ENCODE assay signal across 7 mouse cellular contexts in genomic region chr6:73249049-73249422, GRCm38 (mm10). TPM values are rescaled to one million over a fixed set of nuclear protein-coding genes. Genes with fewer than 3 reads are reported as not detected.
DNase-seq lines count a peak whose midpoint lies in the region; ATAC-seq and TF ChIP-seq lines count a peak whose summit lies in the region.

No protein-coding gene starts in this region.

- 11% methylated on average over 12 of the region's 12 CpGs for WGBS in embryonic facial prominence, embryonic 10.5 days
- 9% methylated on average over 12 of the region's 12 CpGs for WGBS in hindbrain, embryonic 13.5 days
- 9% methylated on average over 12 of the region's 12 CpGs for WGBS in neural tube, embryonic 14.5 days

- no peak for ATAC-seq in hindbrain, embryonic 13.5 days (ENCODE audit: low FRiP score)
- ATAC-seq in neural tube, embryonic 14.5 days (ENCODE audit: low read depth) = peak; percentile 13

- no peaks in the 10 kb centered on the region for H3K27me3 ChIP-seq in E14TG2a.4 (ENCODE audit: insufficient read depth, low read length)
- no peaks in the 10 kb centered on the region for H3K27me3 ChIP-seq in embryonic facial prominence, embryonic 10.5 days (replicated peaks; ENCODE audit: low read depth, poor library complexity, severe bottlenecking)
- no peaks in the 10 kb centered on the region for H3K27me3 ChIP-seq in hindbrain, embryonic 13.5 days
- no peaks in the 10 kb centered on the region for H3K27me3 ChIP-seq in neural tube, embryonic 14.5 days (ENCODE audit: control insufficient read depth, insufficient read depth, low read length)

- no peaks in the 10 kb centered on the region for H3K9me3 ChIP-seq in E14TG2a.4 (ENCODE audit: low read length)
- H3K9me3 ChIP-seq in embryonic facial prominence, embryonic 10.5 days = no peaks in the 10 kb centered on the region
- H3K9me3 ChIP-seq in hindbrain, embryonic 13.5 days = no peaks in the 10 kb centered on the region
- H3K9me3 ChIP-seq in neural tube, embryonic 14.5 days (ENCODE audit: control insufficient read depth, low read length) = no peaks in the 10 kb centered on the region

- peaks cover 7% of the 10 kb centered on the region; the same call in 1 of the 2 replicates for H3K36me3 ChIP-seq in E14TG2a.4 (ENCODE audit: insufficient read depth, low read length)
- no peaks in the 10 kb centered on the region; the same call in 1 of the 2 replicates for H3K36me3 ChIP-seq in embryonic facial prominence, embryonic 10.5 days (replicated peaks)
- no peaks in the 10 kb centered on the region for H3K36me3 ChIP-seq in hindbrain, embryonic 13.5 days
- H3K36me3 ChIP-seq in neural tube, embryonic 14.5 days (ENCODE audit: control insufficient read depth, insufficient read depth, low read length) = no peaks in the 10 kb centered on the region

- peak overlapping the region; percentile 97 for H3K9ac ChIP-seq in hindbrain, embryonic 13.5 days
- H3K9ac ChIP-seq in neural tube, embryonic 14.5 days (replicated peaks; ENCODE audit: low read depth, low read length) = peak overlapping the region; percentile 88

- peaks cover 19% of the 10 kb centered on the region for H3K4me1 ChIP-seq in E14TG2a.4 (replicated peaks; ENCODE audit: low read depth, low read length)
- peaks cover 14% of the 10 kb centered on the region for H3K4me1 ChIP-seq in embryonic facial prominence, embryonic 10.5 days
- peaks cover 13% of the 10 kb centered on the region for H3K4me1 ChIP-seq in hindbrain, embryonic 13.5 days (replicated peaks)
- peaks cover 12% of the 10 kb centered on the region for H3K4me1 ChIP-seq in neural tube, embryonic 14.5 days (ENCODE audit: control insufficient read depth, insufficient read depth, low read length)

- peak overlapping the region; percentile 82 for H3K4me2 ChIP-seq in hindbrain, embryonic 13.5 days
- H3K4me2 ChIP-seq in neural tube, embryonic 14.5 days (ENCODE audit: low read depth, low read length) = peak overlapping the region; percentile 82

- TF ChIP-seq CTCF in E14TG2a.4 (conservative IDR thresholded peaks at IDR 0.05; ENCODE audit: low read length) = no peak

- DNase-seq in Muller cell, postnatal 12 days (ENCODE audit: inconsistent ontology term) = peak; percentile 30
- DNase-seq in embryonic facial prominence, embryonic 10.5 days (ENCODE audit: low spot score) = no peak
- peak; percentile 23 for DNase-seq in liver
- no peak for DNase-seq in left cerebral cortex, postnatal 10 days (ENCODE audit: extremely low spot score in 1 of 2, low spot score in 2 of 2)

- H3K4me3 ChIP-seq in E14TG2a.4 (replicated peaks; ENCODE audit: low read length) = peak overlapping the region; percentile 99
- peak overlapping the region; percentile 95 for H3K4me3 ChIP-seq in embryonic facial prominence, embryonic 10.5 days
- peak overlapping the region; percentile 93 for H3K4me3 ChIP-seq in hindbrain, embryonic 13.5 days
- H3K4me3 ChIP-seq in neural tube, embryonic 14.5 days (ENCODE audit: low read depth, low read length) = peak overlapping the region; percentile 89

- intact Hi-C loops in left cerebral cortex, postnatal 10 days (cut with DNase I) = no loop called here

- H3K27ac ChIP-seq in embryonic facial prominence, embryonic 10.5 days (replicated peaks) = peak overlapping the region; percentile 91
- no peak overlapping the region for H3K27ac ChIP-seq in hindbrain, embryonic 13.5 days
- H3K27ac ChIP-seq in neural tube, embryonic 14.5 days (ENCODE audit: low read depth, low read length) = peak overlapping the region; percentile 79; the same call in 1 of the 2 replicates

RNA-seq across cellular contexts. Expression of gene Suclg1, which starts 0.9 kb away (rescaled TPM):
- 164 and 169 TPM in 2 replicates for polyA plus RNA-seq in embryonic facial prominence, embryonic 10.5 days (2016; fragmentation: Nextera tagmentation; extraction: Ambion mirVana)
- polyA plus RNA-seq in hindbrain, embryonic 13.5 days (2015; fragmentation: Nextera tagmentation; extraction: Ambion mirVana) = 135 and 142 TPM in 2 replicates
- 132 and 139 TPM in 2 replicates for polyA plus RNA-seq in neural tube, embryonic 14.5 days (2014; fragmentation: Nextera tagmentation; extraction: Ambion mirVana)
- total RNA-seq in left cerebral cortex, postnatal 10 days (2021) = 100 to 1,000 TPM in 1 of 2 experiments, 10 to 100 TPM in 1; 90.2 to 103 TPM

RNA-seq across cellular contexts. Expression of gene Dnah6, which starts 27.6 kb away (rescaled TPM):
- 0.01 and 0.04 TPM in 2 replicates for polyA plus RNA-seq in embryonic facial prominence, embryonic 10.5 days (2016; fragmentation: Nextera tagmentation; extraction: Ambion mirVana)
- polyA plus RNA-seq in hindbrain, embryonic 13.5 days (2015; fragmentation: Nextera tagmentation; extraction: Ambion mirVana) = 0.23 and 0.47 TPM in 2 replicates
- polyA plus RNA-seq in neural tube, embryonic 14.5 days (2014; fragmentation: Nextera tagmentation; extraction: Ambion mirVana) = 0.20 and 0.22 TPM in 2 replicates
- total RNA-seq in left cerebral cortex, postnatal 10 days (2021) = 1 to 10 TPM; 1.0 to 1.1 TPM

Comparison
In these comparisons a context has a peak if more than half of its experiments do, and no peak if none do; other contexts are left out.
1. DNase-seq: peak in Muller cell, postnatal 12 days (single experiment) and liver (single experiment); none in embryonic facial prominence, embryonic 10.5 days (single experiment) and left cerebral cortex, postnatal 10 days (0 of 2).
2. Peak in every context shown above with its lines, with median percentiles within 50 percentile points of each other: H3K4me3 ChIP-seq.